Mouse (Mus musculus): Measurements from ENCODE around the gene Prpf40a. TPM values are rescaled to one million over a fixed set of nuclear protein-coding genes. Genes with fewer than 3 reads are reported as not detected.

The Prpf40a gene
- 8.6 TPM for polyA plus RNA-seq (2015; fragmentation: Illumina TruSeq; extraction: RNeasy Lipid Tissue Mini Kit (QIAGEN cat#74804); ENCODE audit: insufficient read depth, low read depth, low replicate concordance)

GRCm38 (mm10) chr2:53190684-53191511, at the start of gene Prpf40a:
TSS of gene Prpf40a (minus strand) at chr2:53191284.

GRCm38 (mm10) chr2:53191523-53192220, 588 bp upstream of the Prpf40a start, which contains the start of gene Arl6ip6:
TSS of gene Arl6ip6 (plus strand) at chr2:53191726.

Other genes with a start within 250 kb of the Prpf40a start
- gene Arl6ip6, start 442 bp upstream of the Prpf40a start, polyA plus RNA-seq (2015; fragmentation: Illumina TruSeq; extraction: RNeasy Lipid Tissue Mini Kit (QIAGEN cat#74804); ENCODE audit: insufficient read depth, low read depth, low replicate concordance), result 4.2 TPM

Measured in pancreas, adult 10 weeks (tissue).